Comparison of ENCODE assay signal across 28 mouse cellular contexts in genomic region chr14:32042108-32042507, GRCm38 (mm10). TPM values are rescaled to one million over a fixed set of nuclear protein-coding genes. Genes with fewer than 3 reads are reported as not detected.
"Had no signal": no experiment of that assay in that cellular context is flagged by ENCODE, and none has a peak within 500 bp of the region (broad histone marks: within the 10 kb centered on the region; RNA-seq: fewer than 3 reads in every experiment).

No protein-coding gene starts in this region.

- ATAC-seq: forebrain, embryonic 16.5 days; hindbrain, postnatal 0 days; liver, embryonic 12.5 days had no signal

- H3K4me1 ChIP-seq: hindbrain, embryonic 13.5 days; hindbrain, embryonic 15.5 days; kidney, embryonic 15.5 days; limb, embryonic 13.5 days; limb, embryonic 15.5 days had no signal

- H3K27me3 ChIP-seq: heart, embryonic 13.5 days; heart, embryonic 15.5 days; hindbrain, embryonic 13.5 days; hindbrain, embryonic 15.5 days; kidney, embryonic 15.5 days; limb, embryonic 13.5 days; limb, embryonic 15.5 days; liver, embryonic 12.5 days had no signal

- H3K4me2 ChIP-seq: heart, embryonic 11.5 days; heart, embryonic 13.5 days; heart, embryonic 15.5 days; hindbrain, embryonic 13.5 days; hindbrain, embryonic 15.5 days; kidney, embryonic 15.5 days; limb, embryonic 13.5 days; limb, embryonic 15.5 days; liver, embryonic 12.5 days had no signal

- H3K36me3 ChIP-seq: heart, embryonic 13.5 days; heart, embryonic 15.5 days; hindbrain, embryonic 13.5 days; hindbrain, embryonic 15.5 days; kidney, embryonic 15.5 days; limb, embryonic 13.5 days; limb, embryonic 15.5 days; liver, embryonic 12.5 days had no signal

- H3K9ac ChIP-seq: heart, embryonic 13.5 days; heart, embryonic 15.5 days; hindbrain, embryonic 13.5 days; hindbrain, embryonic 15.5 days; kidney, embryonic 15.5 days; limb, embryonic 13.5 days; limb, embryonic 15.5 days; liver, embryonic 12.5 days had no signal

- DNase-seq: gastrocnemius, postnatal 14 days; gastrocnemius, postnatal 36 days; heart, adult 11 months; heart, adult 2 months; heart, postnatal 14 days; heart, postnatal 36 days; kidney, adult 11 months; kidney, adult 2 months; kidney, adult 9 months; kidney, postnatal 14 days; kidney, postnatal 36 days; layer of hippocampus, adult 9-11 months; layer of hippocampus, postnatal 36 days; left cerebral cortex, postnatal 4 days had no signal

- H3K9me3 ChIP-seq: heart, embryonic 13.5 days; heart, embryonic 15.5 days; hindbrain, embryonic 13.5 days; hindbrain, embryonic 15.5 days; kidney, embryonic 15.5 days; limb, embryonic 13.5 days; limb, embryonic 15.5 days; liver, embryonic 12.5 days had no signal

- H3K27ac ChIP-seq: heart, adult 2 months; heart, embryonic 13.5 days; heart, embryonic 15.5 days; hindbrain, embryonic 13.5 days; hindbrain, embryonic 15.5 days; hindbrain, postnatal 0 days; kidney, embryonic 15.5 days; kidney, postnatal 0 days; limb, embryonic 13.5 days; limb, embryonic 15.5 days; liver, embryonic 12.5 days had no signal

- H3K4me3 ChIP-seq: heart, adult 2 months; heart, embryonic 13.5 days; heart, embryonic 15.5 days; hindbrain, embryonic 13.5 days; hindbrain, embryonic 15.5 days; kidney, embryonic 15.5 days; limb, embryonic 13.5 days; limb, embryonic 15.5 days; liver, embryonic 12.5 days had no signal

RNA-seq across cellular contexts. Expression of gene Galnt15, which starts 13.3 kb away (rescaled TPM):
- total RNA-seq: hematopoietic stem cell, adult 5-6 weeks had no signal
- polyA plus RNA-seq: limb, embryonic 11.5 days; liver, embryonic 12.5 days had no signal
